Mouse (Mus musculus) cerebellum, postnatal 4 days (tissue): ENCODE measurements at regions not wholly inside any gene's neighbourhood (a gene's known extent, or its start where the extent isn't known, plus 50 kb on each side); places are given as distances from the start of the nearest gene placed in this dataset.

Experiments used
- DNase-seq, 2 experiments: peaks; one replicate each; pipeline ENCODE4 v3.0.0; 2022; ENCODE audit warnings: low spot score in 2 of 2, mixed read lengths in 1 of 2

- DNase-seq: no peak
Observed at GRCm38 (mm10) chr5:85285856-85286255, 779.5 kb downstream of the Cenpc1 start.

- DNase-seq: no peak
Observed at GRCm38 (mm10) chr5:85248453-85248852, 816.9 kb downstream of the Cenpc1 start.

DNA sequence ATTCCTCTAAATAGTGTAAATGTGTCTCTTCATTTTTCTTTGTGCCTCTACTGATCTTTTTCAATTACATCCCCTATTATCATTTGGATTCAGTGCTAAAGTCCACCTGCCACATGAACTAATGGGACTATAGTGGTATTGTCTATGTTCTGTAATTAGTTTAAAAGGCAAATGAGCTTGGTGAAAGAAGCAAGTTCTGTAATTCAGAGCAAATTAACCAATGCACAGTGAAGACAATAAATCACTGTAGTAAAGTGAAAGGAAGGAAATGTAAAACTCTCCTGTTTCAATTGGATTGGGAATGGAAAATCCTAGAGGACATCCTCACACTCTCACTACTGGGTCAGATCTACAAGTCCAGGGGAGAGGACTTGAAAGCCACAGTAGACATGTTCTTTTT, 823.2 kb upstream of the Epha5 start:
- DNase-seq: no peak

DNA sequence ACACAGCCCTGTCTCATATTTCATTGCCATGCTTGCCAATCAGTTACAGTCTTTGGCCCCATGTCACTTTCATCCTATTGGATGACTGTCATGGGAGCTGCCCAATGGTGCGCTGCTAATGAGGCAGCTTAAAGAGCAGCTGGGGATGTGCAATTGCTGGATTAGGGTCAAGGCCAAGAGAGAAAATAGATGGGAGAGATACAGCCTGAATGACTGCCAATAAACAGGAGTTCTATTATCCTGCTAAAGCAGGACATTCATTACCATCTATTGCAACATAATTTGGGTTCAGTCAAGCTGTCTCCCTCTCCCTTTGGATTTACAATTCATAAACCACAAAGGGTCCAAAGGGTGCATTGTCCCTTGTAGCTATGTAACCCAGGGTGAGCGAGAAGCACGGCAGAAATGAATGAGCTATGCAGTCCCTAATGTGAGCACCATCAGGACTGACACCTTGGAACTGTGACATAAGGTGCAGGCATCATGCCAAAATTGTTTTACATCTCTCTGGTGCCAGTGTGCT, 822.4 kb upstream of the Epha5 start:
- peak in 1 of 2 experiments; percentile 34 for DNase-seq
